Mouse (Mus musculus): Measurements from ENCODE around the gene 1700023F06Rik.

GRCm38 (mm10) chr11:103236903-103237302 is 28.5 kb upstream of the 1700023F06Rik start:
- no peak for TF ChIP-seq CTCF (IDR thresholded peaks at IDR 0.05; ENCODE audit: insufficient read depth, low read length)
- no peak for TF ChIP-seq POLR2A (IDR thresholded peaks at IDR 0.05; ENCODE audit: borderline replicate concordance, extremely low read depth, low read depth, low read length)

Measured in lung, adult 2 months (tissue).